Mouse (Mus musculus) kidney, postnatal 14 days (tissue): Measurements from ENCODE around the gene Ap4b1.
"Not testable (repeated sequence)": the region's sequence is repeated elsewhere in the genome, so short reads cannot be mapped to it uniquely, and the experiment has no call there.

Experiments used
- DNase-seq: peaks from one replicate; pipeline ENCODE4 v3.0.0; 2022; ENCODE audit warnings: mixed read lengths

Gene Ap4b1

GRCm38 (mm10) chr3:103801631-103802531 is 7.4 kb upstream of the Ap4b1 start:
- DNase-seq, result peak; percentile 92

- peak; percentile 70 for DNase-seq
Observed at GRCm38 (mm10) chr3:103802861-103803260, 6.5 kb upstream of the Ap4b1 start.

GRCm38 (mm10) chr3:103805671-103806070 is 3.6 kb upstream of the Ap4b1 start:
- DNase-seq, result no peak

- DNase-seq, result no peak
Observed at GRCm38 (mm10) chr3:103809799-103810150, 455 bp downstream of the Ap4b1 start.

DNA sequence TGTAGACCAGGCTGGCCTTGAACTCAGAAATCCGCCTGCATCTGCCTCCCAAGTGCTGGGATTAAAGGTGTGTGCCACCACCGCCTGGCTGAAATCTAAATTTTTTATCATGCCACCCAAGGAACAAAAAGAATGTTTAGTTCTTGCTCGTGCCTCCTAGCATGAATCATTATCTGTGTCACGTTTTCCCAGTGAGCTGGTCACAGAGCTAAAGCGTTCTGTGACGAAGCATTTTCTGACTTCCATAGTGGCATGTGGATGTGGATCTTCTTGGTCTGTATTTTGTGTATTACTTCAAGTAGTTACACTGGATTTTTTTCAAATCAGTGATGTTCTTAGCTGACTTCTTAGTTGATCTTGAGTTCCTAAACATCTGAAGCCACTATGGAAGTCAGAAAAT is 1.6 kb downstream of the Ap4b1 start:
- no peak for DNase-seq

GRCm38 (mm10) chr3:103827548-103827947 is 18.2 kb downstream of the Ap4b1 start:
- no peak for DNase-seq

DNA sequence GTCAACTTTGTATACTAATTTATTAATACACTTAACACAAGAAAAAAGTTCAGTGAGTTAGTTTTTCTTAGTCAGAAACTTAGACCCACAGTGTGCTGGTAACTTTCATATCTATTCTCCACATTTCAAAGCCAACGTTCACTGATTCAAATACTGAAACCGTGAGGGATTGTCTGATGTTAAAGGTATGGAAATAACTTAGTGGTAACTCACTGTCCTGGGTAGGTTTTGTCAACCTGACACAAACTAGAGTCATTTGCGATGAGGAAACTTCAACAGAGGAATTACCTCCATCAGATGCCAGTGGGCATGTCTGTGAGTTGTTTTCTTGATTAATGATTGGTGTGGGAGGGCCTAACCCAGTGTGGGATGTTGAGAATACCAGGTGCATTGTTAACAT is 19.7 kb downstream of the Ap4b1 start:
- no peak for DNase-seq

GRCm38 (mm10) chr3:103830681-103831080 is 21.4 kb downstream of the Ap4b1 start:
- not testable (repeated sequence) for DNase-seq

- no peak for DNase-seq
Observed at GRCm38 (mm10) chr3:103831146-103831545, 21.8 kb downstream of the Ap4b1 start.

GRCm38 (mm10) chr3:103832426-103832825 is 23.1 kb downstream of the Ap4b1 start, which contains the start of gene Bcl2l15:
Gene Bcl2l15, plus strand, starts transcription at chr3:103832601.
- no peak for DNase-seq

GRCm38 (mm10) chr3:103834001-103834400 is 24.7 kb downstream of the Ap4b1 start:
- no peak for DNase-seq

GRCm38 (mm10) chr3:103835272-103835950 is 26.1 kb downstream of the Ap4b1 start:
- DNase-seq, result no peak

DNA sequence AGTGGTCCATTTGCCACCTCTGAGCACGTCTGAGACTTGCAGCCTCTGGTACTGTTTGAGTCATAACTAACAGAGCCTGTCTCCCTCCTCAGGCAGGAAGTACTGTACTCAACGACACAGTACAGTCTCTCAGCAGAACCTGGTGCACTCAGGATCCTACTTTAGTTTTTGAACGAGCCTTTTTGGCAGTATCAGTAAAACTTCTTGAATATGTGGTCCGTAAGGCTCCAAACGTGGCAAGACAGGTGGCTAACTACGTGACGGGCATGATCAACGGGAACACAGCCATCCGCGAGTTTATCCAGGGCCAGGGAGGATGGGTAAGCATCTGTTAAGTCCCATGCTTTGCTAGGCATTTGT is 26.6 kb downstream of the Ap4b1 start:
- DNase-seq, result no peak

DNA sequence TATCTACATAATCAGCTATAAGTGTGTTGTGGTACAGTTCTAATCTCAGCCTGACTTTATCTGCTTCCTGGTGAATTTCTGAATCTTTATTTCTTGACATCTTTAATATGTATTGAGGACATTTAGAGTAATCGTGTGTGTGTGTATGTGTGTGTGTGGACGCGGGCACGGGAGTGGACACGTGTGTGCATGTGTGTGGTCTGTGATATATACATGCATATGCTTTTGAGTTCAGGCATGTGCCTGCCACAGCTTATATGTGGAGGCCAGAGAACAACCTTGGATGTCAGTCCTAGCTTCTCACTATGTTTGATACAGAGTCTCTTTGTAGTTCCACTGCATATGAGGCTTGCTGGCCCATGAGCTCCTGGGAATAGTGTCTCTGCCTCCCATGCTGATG is 27.1 kb downstream of the Ap4b1 start:
- DNase-seq, result no peak

DNA sequence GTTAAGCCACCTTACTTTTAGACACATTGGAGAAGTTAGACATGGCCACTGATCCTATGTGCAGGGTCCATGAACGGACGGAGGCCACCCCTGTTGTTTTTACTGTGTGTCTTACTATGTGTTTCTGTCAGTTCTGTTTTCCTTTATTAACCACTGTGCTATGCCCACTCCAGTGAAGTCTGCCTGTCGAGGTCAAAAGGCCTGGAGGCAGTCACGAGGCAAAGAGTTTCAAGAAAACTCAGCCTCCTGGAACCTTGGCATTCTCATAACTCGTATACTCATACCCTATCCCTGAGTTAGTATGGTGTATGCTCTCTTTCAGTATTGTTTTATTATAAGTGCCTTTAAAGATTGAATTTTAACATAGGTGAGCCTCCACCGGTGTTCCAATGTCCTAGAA is 30.4 kb downstream of the Ap4b1 start:
- no peak for DNase-seq

DNA sequence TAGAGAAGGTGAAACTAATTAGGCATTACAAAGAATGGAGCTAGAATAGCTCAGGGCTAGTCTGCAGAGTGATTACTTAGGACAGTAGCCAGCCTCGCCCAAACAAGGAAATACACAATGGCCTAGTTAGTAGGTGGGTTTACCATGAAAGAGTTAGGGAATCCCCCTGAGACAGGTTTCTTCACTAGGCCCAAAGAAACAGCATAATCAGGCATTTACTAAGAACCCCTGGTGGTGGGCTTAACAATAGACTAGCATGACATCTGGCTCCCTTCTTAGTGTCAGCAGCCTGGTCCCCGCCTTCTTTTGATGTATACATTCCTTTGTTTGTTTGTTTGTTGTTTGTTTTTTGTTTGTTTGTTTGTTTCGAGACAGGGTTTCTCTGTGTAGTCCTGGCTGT is 30.9 kb downstream of the Ap4b1 start:
- not testable (repeated sequence) for DNase-seq

DNA sequence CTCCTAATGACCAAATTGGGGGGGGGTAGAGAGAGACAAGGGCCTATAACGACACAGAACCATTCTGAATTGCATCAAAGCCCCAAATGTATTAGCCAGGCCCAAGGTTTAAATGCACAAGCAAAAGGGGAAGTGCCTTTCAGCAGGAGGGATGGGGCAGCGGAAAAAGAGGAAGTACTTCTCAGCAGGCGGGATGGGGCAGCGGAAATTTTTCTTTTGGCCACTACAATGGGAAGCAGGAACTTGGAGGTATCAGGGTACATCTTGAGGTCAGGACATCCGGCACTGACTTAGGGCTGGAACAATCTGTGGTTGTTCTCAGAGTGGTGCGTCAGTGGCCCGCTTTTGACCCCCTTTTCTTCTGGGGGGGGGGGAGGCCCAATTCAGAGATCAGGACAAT is 31.6 kb downstream of the Ap4b1 start:
- DNase-seq, result not testable (repeated sequence)

- peak; percentile 8 for DNase-seq
Observed at GRCm38 (mm10) chr3:103850644-103851363, 41.5 kb downstream of the Ap4b1 start.

- no peak for DNase-seq
Observed at GRCm38 (mm10) chr3:103851481-103851880, 42.2 kb downstream of the Ap4b1 start.

DNA sequence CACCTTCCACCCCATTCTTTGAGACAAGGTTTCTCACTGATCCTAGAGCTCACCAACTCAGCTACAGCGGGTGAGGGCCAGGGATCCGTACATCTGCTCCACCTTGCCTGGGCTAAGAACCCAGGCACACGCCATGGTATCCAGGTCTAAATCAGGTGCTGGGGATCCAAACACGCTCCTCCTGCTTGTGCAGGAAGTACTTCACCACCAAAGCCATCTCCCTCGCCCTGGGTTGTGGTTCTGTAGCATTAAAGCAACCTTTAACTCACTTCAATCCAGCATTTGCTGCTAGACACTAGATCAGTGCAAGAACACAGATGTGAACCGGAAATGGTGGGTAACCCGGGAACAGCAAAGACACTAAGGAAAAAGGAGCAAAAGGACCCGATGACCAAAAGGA is 42.6 kb downstream of the Ap4b1 start:
- DNase-seq, result no peak

DNA sequence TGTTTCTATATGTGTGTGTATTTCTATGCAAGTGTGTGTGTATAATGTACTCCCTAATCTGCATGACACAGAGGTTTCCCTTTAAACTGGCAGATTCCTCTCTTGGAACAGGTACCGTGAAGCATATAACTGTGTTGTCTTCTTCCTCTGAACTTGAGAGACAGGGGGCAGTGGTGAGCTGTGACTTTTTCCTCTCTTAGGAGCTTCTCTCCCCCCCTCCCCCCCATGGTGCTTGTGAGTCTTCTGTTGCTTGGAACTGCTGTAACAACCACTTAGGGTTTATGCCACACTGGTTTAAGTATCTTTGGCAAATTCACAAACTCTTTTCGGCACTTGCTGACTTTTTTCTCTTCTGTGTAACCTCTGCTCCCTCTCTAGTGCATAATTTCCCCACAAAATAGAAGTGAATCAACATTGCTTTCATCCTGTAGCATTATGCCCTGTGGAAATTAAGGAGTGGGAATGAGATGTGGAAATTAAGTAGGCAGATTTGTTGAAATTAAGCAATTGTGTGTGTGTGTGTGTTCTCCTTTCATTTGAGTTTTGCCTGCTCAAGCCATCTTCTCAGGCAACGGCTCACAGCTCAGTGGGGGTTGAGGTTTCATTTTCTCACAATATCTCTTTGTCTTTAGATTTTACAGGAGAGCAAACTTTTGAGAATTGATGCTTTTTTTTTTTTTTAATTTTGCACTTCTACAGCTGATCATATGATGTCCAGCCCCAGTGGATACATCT is 43.4 kb downstream of the Ap4b1 start:
- peak; percentile 57 for DNase-seq

DNA sequence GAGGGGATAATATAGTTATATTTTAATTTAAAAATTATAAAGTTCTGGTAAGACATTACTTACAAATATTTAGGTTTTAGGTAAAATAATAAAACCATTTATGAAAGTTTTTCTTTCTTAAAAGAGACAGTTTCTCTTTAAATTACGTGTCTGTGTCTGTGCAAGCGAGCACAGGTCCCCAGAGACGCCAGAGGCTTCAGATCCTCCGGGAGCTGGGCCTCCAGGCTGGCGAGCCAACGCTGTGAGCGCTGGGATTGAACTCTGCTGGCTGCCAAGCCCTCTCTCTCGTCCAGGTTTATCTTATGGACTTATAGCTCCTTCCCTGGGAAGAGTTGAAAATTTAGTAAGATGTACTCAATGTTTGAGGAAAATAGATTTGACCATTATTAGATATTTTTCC is 44.5 kb downstream of the Ap4b1 start:
- no peak for DNase-seq
